Mouse (Mus musculus): ENCODE data around the gene Heatr5b. TPM values are rescaled to one million over a fixed set of nuclear protein-coding genes. Genes with fewer than 3 reads are reported as not detected.

Gene Heatr5b
- 32.6 TPM for polyA plus RNA-seq (2017; shearing (Covaris generic))

GRCm38 (mm10) chr17:78834856-78835835, at the start of gene Heatr5b, which contains the start of gene Gpatch11:
TSS of gene Heatr5b (minus strand) at chr17:78835364.
TSS of gene Gpatch11 (plus strand) at chr17:78835567.

DNA sequence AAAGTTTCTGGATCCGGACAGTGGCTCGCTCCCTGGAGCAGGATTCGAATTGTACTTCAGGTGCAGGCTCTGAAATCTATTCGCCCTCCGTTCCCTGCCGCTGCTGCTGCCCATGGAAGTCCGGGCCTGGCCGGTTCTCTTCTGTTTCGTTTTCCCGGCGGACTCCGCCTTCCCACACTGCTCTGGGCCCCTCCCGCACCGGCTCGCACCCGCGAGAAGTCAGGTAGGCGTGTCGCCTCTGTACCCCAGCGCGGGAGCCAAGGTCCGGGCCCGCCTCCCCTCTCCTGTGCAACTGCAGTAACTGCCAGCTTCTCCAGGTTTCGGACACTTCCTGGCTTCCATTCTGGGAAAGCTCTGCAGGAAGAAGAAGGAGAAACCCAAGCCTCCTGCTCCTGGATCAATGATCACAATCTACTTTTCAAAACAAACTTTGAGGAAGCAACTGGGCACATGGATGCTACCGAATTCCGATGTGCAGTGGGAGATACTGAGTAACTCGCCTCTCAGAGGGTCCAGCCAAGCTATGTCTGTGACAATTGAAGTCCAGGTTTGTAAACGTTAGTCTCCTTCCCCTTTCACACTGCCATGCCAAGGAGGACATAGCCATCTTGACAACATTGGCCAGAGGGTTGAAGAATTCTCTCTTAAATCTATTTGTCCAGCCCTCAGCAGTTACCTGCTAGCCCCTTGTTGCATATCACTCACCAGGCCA, 47.4 kb upstream of the Heatr5b start, which contains the start of gene Eif2ak2:
Gene Eif2ak2, minus strand, starts transcription at position 173 of the 712 bp plus-strand sequence.

DNA sequence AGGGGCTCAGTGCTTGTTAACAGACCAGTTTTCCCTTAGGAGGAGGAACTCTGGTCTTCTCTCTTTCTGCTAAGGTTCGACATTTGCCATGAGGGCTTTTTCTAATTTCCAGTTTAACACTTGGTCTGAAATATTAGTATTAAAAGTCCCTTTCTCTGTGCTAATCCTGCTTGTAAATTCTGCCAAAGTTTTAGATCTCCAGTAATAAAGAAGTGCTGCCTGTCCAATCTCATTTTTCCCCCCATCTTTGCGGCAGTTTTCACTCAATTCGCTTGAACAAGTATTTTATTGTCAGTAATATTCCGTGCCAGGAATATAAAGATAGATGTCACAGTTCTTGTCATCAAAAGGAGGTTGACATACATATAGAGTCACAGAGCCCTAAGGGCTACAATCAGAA, 98.1 kb downstream of the Heatr5b start, which contains the start of gene Strn:
Gene Strn, minus strand, starts transcription at position 101 of the 400 bp plus-strand sequence.

Other genes starting within 250 kb of the Heatr5b start
- 11.8 TPM for gene Strn, start 98.2 kb downstream of the Heatr5b start, polyA plus RNA-seq (2017; shearing (Covaris generic))
- 99.6 TPM for gene Gpatch11, start 203 bp upstream of the Heatr5b start, polyA plus RNA-seq (2017; shearing (Covaris generic))
- gene Eif2ak2, start 47.2 kb upstream of the Heatr5b start, polyA plus RNA-seq (2017; shearing (Covaris generic)), result 27.8 TPM
- gene Sult6b1, start 71.6 kb upstream of the Heatr5b start, polyA plus RNA-seq (2017; shearing (Covaris generic)), result 0.48 TPM
- 74.0 TPM for gene Cebpzos, start 81.1 kb upstream of the Heatr5b start, polyA plus RNA-seq (2017; shearing (Covaris generic))
- 97.2 TPM for gene Cebpz, start 101.7 kb upstream of the Heatr5b start, polyA plus RNA-seq (2017; shearing (Covaris generic))
- 53.7 TPM for gene Ndufaf7, start 101.8 kb upstream of the Heatr5b start, polyA plus RNA-seq (2017; shearing (Covaris generic))
- gene Prkd3, start 185.5 kb upstream of the Heatr5b start, polyA plus RNA-seq (2017; shearing (Covaris generic)), result 15.0 TPM
- 1.3 TPM for gene Qpct, start 216.5 kb upstream of the Heatr5b start, polyA plus RNA-seq (2017; shearing (Covaris generic))